Comparison of ENCODE assay signal across 7 mouse cellular contexts in genomic region chr6:37351731-37352380, GRCm38 (mm10). TPM values are rescaled to one million over a fixed set of nuclear protein-coding genes. Genes with fewer than 3 reads are reported as not detected.
A peak's percentile ranks its signal among the peaks of the same experiment; 100 is the strongest.
DNase-seq lines count a peak whose midpoint lies in the region; TF ChIP-seq lines count a peak whose summit lies in the region.

No protein-coding gene starts in this region.

- no peak for TF ChIP-seq POLR2A in embryonic fibroblast, embryonic 13.5 days (IDR thresholded peaks at IDR 0.05; ENCODE audit: low read depth, low read length)

- peak; percentile 78 for TF ChIP-seq CTCF in embryonic fibroblast, embryonic 13.5 days (IDR thresholded peaks at IDR 0.05; ENCODE audit: borderline replicate concordance, insufficient read depth, low read length)
- peak; percentile 97 for TF ChIP-seq CTCF in layer of hippocampus, adult 2 months (conservative IDR thresholded peaks at IDR 0.05)

- no peak overlapping the region for H3K27ac ChIP-seq in ES-E14 (ENCODE audit: insufficient read depth, low read depth, low read length, poor library complexity, severe bottlenecking)
- H3K27ac ChIP-seq in embryonic fibroblast, embryonic 13.5 days (ENCODE audit: insufficient read depth, low read length): peak overlapping the region; percentile 32; the same call in 1 of the 2 replicates
- no peak overlapping the region for H3K27ac ChIP-seq in layer of hippocampus, adult 2 months

- peak; percentile 73 for DNase-seq in ES-E14 (ENCODE audit: low read depth, low spot score)
- DNase-seq in adrenal gland, postnatal 36 days: peak; percentile 47 to 56
- peak; percentile 77 for DNase-seq in heart, postnatal 4 days
- DNase-seq in layer of hippocampus, adult 2 months (ENCODE audit: low spot score in 2 of 2): peak; percentile 56 to 75
- DNase-seq in lung, postnatal 36 days: peak; percentile 66
- DNase-seq in right cerebral cortex, postnatal 14 days: peak; percentile 72

- H3K9me3 ChIP-seq in ES-E14 (ENCODE audit: control insufficient read depth, insufficient read depth, low read depth, low read length): no peaks in the 10 kb centered on the region

- peak overlapping the region in 1 of 2 experiments; percentile 37; a peak in 1 of 4 replicates for H3K4me3 ChIP-seq in ES-E14 (ENCODE audit: insufficient read depth in 1 of 2, low read depth in 1 of 2, low read length in 2 of 2, poor library complexity in 1 of 2, severe bottlenecking in 1 of 2)
- no peak overlapping the region for H3K4me3 ChIP-seq in embryonic fibroblast, embryonic 13.5 days (ENCODE audit: insufficient read depth, low read length)
- H3K4me3 ChIP-seq in layer of hippocampus, adult 2 months: no peak overlapping the region

- no peaks in the 10 kb centered on the region for H3K36me3 ChIP-seq in ES-E14 (ENCODE audit: control insufficient read depth, insufficient read depth, low read length, poor library complexity, severe bottlenecking)

- peaks cover 0 to 2% of the 10 kb centered on the region in 2 experiments; a peak in 2 of 4 replicates for H3K4me1 ChIP-seq in ES-E14 (ENCODE audit: control insufficient read depth in 2 of 2, insufficient read depth in 2 of 2, low read length in 2 of 2, poor library complexity in 1 of 2)
- peaks cover 9% of the 10 kb centered on the region for H3K4me1 ChIP-seq in embryonic fibroblast, embryonic 13.5 days (ENCODE audit: control insufficient read depth, insufficient read depth, low read length)

- no peak overlapping the region for H3K9ac ChIP-seq in ES-E14 (ENCODE audit: insufficient read depth, low read depth, low read length, poor library complexity, severe bottlenecking)

- in situ Hi-C loops in ES-E14 (cut with MboI; ENCODE audit: low sequenced_read_pairs in 2 of 2, unreplicated experiment in 2 of 2): loop anchor here (5.0 to 10.0 kb wide), 2 partner anchors 255 to 257 kb away; no protein-coding TSS in a partner anchor

TF ChIP-seq in ES-E14, 5 proteins besides CTCF, POLR2A, EP300 and RAD21:
- TF ChIP-seq ZC3H11A (IDR thresholded peaks at IDR 0.05; ENCODE audit: borderline replicate concordance, low read depth, low read length) (peak; percentile 98), CHD2 (IDR thresholded peaks at IDR 0.05; ENCODE audit: low read depth, low read length) (peak; percentile 50; the same call in 1 of the 2 replicates), HCFC1 (IDR thresholded peaks at IDR 0.05; ENCODE audit: borderline replicate concordance, insufficient read depth, low read length) (no peak), MAFK (IDR thresholded peaks at IDR 0.05; ENCODE audit: insufficient read depth, low read depth, low read length) (peak; percentile 18; the same call in 1 of the 2 replicates), ZNF384 (IDR thresholded peaks at IDR 0.05; ENCODE audit: low read depth, low read length) (no peak)
TF ChIP-seq in ES-E14: peak in this region for 3.

RNA-seq across cellular contexts. Expression of gene Dgki, which starts 51.9 kb away (rescaled TPM):
- total RNA-seq in ES-E14 (2012; rRNA removed): 0.94 and 2.6 TPM in 2 replicates
- total RNA-seq in adrenal gland, postnatal 36 days (2021): 1 to 10 TPM; 1.4 to 2.6 TPM
- polyA plus RNA-seq in embryonic fibroblast, embryonic 13.5 days (2011; ENCODE audit: insufficient read length, low read depth, missing spikeins): 0.25 and 0.33 TPM in 2 replicates
- total RNA-seq in heart, postnatal 4 days (2021): under 1 TPM; 0.67 to 0.70 TPM
- total RNA-seq in layer of hippocampus, adult 2 months (2021): 10 to 100 TPM; 88.6 to 89.5 TPM

Comparison
In these comparisons a context has a peak if more than half of its experiments do, and no peak if none do; other contexts are left out.
1. RNA of gene Dgki, which starts 51.9 kb away (total RNA-seq): 88.6 to 89.5 TPM in layer of hippocampus, adult 2 months; 1.4 to 2.6 TPM in adrenal gland, postnatal 36 days, 0.94 to 2.6 TPM in ES-E14 and 0.67 to 0.70 TPM in heart, postnatal 4 days; every median in the first group is over 10 times any median in the second.
2. Peak in every context shown above with its lines, with median percentiles within 50 percentile points of each other: DNase-seq.